Mouse (Mus musculus): ENCODE results near the gene Ctf1. TPM values are rescaled to one million over a fixed set of nuclear protein-coding genes. Genes with fewer than 3 reads are reported as not detected.
"Not testable (repeated sequence)": the region's sequence is repeated elsewhere in the genome, so short reads cannot be mapped to it uniquely, and the experiment has no call there.

The Ctf1 gene
- polyA plus RNA-seq, 1 experiment, result 7.1 TPM

DNA sequence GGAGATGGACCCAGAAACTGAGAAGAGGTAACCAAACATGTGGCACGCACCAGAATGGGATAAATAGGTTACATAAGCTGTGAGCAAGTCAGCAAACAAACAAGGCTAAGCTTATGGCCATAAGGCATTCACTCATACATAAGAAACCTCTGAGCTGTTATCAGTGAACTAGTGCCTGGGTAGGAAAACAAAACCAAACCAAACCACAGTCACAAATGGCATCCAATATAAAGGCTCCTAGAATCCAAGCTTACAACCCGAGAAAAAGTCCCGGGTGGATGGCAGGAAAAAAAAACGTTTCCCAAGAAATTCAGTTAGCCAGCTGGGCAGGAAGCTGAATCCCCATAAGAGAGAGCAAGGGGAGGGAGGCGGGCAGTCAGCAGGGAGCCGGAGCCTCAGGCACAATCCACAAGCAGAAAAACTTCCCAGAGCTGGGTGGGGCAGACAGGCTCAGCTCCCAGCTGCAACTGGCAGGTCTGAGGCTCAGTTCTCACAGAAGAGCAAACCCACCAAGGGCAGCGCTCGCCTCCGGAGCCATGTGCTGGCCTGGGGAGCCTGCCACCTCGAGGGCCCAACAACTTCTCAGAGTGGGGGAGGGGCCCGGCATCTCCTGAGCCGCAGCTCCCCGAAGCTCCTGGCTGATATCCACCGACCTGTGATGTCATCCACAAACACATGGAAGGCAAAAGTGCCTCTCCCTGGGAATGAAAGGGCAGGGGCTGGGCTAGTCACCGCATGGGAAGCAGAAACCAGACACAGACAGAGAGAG, 21.1 kb upstream of the Ctf1 start:
- H3K4me3 ChIP-seq (ENCODE audit: insufficient read depth, low read length), result no peak overlapping the region
- TF ChIP-seq POLR2A (IDR thresholded peaks at IDR 0.05; ENCODE audit: extremely low read depth, insufficient read depth, low read length) (no peak), CTCF (IDR thresholded peaks at IDR 0.05; ENCODE audit: extremely low read depth, insufficient read depth, low read length) (no peak)
- peak overlapping the region; percentile 17; the same call in 1 of the 2 replicates for H3K27ac ChIP-seq (ENCODE audit: insufficient read depth, low read length)
- peaks cover 5% of the 10 kb centered on the region for H3K4me1 ChIP-seq (ENCODE audit: control insufficient read depth, insufficient read depth, low read length)

- TF ChIP-seq POLR2A (IDR thresholded peaks at IDR 0.05; ENCODE audit: extremely low read depth, insufficient read depth, low read length), result no peak
- Histone ChIP-seq H3K27ac (ENCODE audit: insufficient read depth, low read length) (no peak overlapping the region), H3K4me1 (ENCODE audit: control insufficient read depth, insufficient read depth, low read length) (peaks cover 3% of the 10 kb centered on the region; the same call in 1 of the 2 replicates), H3K4me3 (ENCODE audit: insufficient read depth, low read length) (no peak overlapping the region)
Observed at GRCm38 (mm10) chr7:127693290-127693689, 19.2 kb upstream of the Ctf1 start.

DNA sequence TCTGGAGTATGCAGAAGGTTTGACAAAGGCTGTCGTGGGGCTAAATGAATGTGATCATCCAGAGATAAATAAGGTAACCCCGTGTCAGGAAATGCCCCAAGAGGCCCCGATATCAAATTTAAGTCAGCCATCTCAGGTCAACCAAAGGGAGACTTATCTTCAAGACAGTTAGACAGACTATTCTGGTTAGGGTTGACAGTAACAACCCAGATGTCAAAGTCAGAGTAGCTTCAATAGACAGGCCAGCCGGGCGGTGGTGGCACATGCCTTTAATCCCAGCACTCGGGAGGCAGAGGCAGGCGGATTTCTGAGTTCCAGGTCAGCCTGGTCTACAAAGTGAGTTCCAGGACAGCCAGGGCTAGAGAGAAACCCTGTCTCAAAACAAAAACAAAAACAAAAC, 18.8 kb upstream of the Ctf1 start:
- not testable (repeated sequence) for H3K4me3 ChIP-seq (ENCODE audit: insufficient read depth, low read length); H3K27ac ChIP-seq (ENCODE audit: insufficient read depth, low read length); H3K4me1 ChIP-seq (ENCODE audit: control insufficient read depth, insufficient read depth, low read length)

GRCm38 (mm10) chr7:127698986-127699385, 13.6 kb upstream of the Ctf1 start:
- H3K4me3 ChIP-seq (ENCODE audit: insufficient read depth, low read length), result no peak overlapping the region
- H3K27ac ChIP-seq (ENCODE audit: insufficient read depth, low read length), result no peak overlapping the region
- H3K4me1 ChIP-seq (ENCODE audit: control insufficient read depth, insufficient read depth, low read length), result no peaks in the 10 kb centered on the region
- TF ChIP-seq CTCF (IDR thresholded peaks at IDR 0.05; ENCODE audit: extremely low read depth, insufficient read depth, low read length) (no peak), POLR2A (IDR thresholded peaks at IDR 0.05; ENCODE audit: extremely low read depth, insufficient read depth, low read length) (no peak)

- no peak for TF ChIP-seq CTCF (IDR thresholded peaks at IDR 0.05; ENCODE audit: extremely low read depth, insufficient read depth, low read length)
- no peak for TF ChIP-seq POLR2A (IDR thresholded peaks at IDR 0.05; ENCODE audit: extremely low read depth, insufficient read depth, low read length)
- Histone ChIP-seq H3K27ac (ENCODE audit: insufficient read depth, low read length) (no peak overlapping the region), H3K4me1 (ENCODE audit: control insufficient read depth, insufficient read depth, low read length) (no peaks in the 10 kb centered on the region), H3K4me3 (ENCODE audit: insufficient read depth, low read length) (no peak overlapping the region)
Observed at GRCm38 (mm10) chr7:127700712-127701331, 11.7 kb upstream of the Ctf1 start.

DNA sequence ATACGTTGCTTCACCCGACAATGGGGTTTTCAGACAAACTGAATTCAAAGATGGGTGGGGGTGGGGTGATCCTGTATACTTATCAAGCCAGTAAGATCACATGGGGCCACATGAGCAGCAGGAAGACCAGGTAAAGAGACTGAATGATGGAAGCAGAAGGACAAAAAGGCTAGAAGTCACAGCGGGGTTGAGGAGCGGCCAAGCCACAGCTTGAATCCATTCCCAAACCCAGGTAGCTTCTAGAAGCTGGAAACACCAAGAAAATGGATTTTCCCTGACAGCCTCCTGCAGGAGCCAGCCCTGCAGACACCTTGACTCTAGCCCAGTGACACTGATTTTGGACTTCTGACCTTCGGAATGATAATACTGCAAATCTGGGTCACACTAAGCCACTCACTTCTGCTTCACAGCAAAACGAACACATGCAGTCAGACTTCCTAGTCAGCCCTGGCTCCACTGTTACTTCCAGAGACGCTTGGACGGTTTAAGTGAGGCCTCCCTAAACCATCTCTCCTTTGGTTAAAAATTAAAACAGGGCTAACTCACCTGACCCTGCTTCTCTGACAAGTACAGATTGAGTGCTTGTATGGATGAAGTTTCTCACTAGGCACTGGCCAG, 8.9 kb upstream of the Ctf1 start:
- Histone ChIP-seq H3K4me3 (ENCODE audit: insufficient read depth, low read length) (no peak overlapping the region), H3K4me1 (ENCODE audit: control insufficient read depth, insufficient read depth, low read length) (no peaks in the 10 kb centered on the region), H3K27ac (ENCODE audit: insufficient read depth, low read length) (no peak overlapping the region)
- TF ChIP-seq CTCF (IDR thresholded peaks at IDR 0.05; ENCODE audit: extremely low read depth, insufficient read depth, low read length), result no peak
- TF ChIP-seq POLR2A (IDR thresholded peaks at IDR 0.05; ENCODE audit: extremely low read depth, insufficient read depth, low read length), result no peak

DNA sequence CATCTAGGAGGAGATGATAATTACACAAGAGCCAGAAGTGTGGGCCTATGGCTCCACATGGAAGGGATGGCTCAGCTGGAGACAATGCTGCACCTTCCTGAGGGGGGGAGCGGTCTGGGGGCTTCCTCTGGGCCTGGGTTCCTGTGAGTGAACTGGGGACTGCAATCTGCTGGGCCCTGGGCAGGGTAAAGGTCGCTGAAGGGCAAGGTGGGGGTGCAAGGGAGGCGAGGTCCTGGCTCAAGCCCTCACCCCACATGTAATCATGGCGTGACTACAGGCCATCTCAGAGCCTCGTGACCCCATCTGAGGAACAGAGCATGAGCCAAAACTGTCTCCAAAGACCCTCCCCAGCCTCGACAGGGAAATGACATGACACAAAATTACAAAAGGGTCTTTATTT, 7.9 kb upstream of the Ctf1 start:
- Histone ChIP-seq H3K4me1 (ENCODE audit: control insufficient read depth, insufficient read depth, low read length) (no peaks in the 10 kb centered on the region; the same call in 1 of the 2 replicates), H3K27ac (ENCODE audit: insufficient read depth, low read length) (no peak overlapping the region), H3K4me3 (ENCODE audit: insufficient read depth, low read length) (no peak overlapping the region)
- TF ChIP-seq POLR2A (IDR thresholded peaks at IDR 0.05; ENCODE audit: extremely low read depth, insufficient read depth, low read length) (no peak), CTCF (IDR thresholded peaks at IDR 0.05; ENCODE audit: extremely low read depth, insufficient read depth, low read length) (no peak)

DNA sequence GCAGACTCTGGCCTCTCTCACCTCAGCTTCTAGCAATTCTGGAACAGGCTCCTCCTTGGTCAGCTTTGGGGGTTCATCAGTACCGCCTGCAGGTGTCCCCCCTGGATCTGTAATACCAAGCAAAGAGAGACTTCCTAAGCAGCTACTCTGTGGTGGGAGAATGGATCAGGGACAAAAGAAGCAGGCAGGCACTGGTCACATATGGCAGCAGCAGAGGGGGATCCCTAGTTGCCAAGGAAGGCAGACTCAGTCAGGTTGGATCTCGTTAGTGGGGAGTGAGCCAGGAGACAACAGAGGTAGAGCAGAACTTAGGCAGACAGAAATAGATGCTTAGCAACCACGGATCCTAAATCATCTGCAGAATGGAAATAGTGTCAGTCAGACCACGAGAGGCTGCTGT, 6.8 kb upstream of the Ctf1 start:
- Histone ChIP-seq H3K27ac (ENCODE audit: insufficient read depth, low read length) (no peak overlapping the region), H3K4me1 (ENCODE audit: control insufficient read depth, insufficient read depth, low read length) (no peaks in the 10 kb centered on the region; the same call in 1 of the 2 replicates), H3K4me3 (ENCODE audit: insufficient read depth, low read length) (no peak overlapping the region)
- TF ChIP-seq CTCF (IDR thresholded peaks at IDR 0.05; ENCODE audit: extremely low read depth, insufficient read depth, low read length) (no peak), POLR2A (IDR thresholded peaks at IDR 0.05; ENCODE audit: extremely low read depth, insufficient read depth, low read length) (no peak)

DNA sequence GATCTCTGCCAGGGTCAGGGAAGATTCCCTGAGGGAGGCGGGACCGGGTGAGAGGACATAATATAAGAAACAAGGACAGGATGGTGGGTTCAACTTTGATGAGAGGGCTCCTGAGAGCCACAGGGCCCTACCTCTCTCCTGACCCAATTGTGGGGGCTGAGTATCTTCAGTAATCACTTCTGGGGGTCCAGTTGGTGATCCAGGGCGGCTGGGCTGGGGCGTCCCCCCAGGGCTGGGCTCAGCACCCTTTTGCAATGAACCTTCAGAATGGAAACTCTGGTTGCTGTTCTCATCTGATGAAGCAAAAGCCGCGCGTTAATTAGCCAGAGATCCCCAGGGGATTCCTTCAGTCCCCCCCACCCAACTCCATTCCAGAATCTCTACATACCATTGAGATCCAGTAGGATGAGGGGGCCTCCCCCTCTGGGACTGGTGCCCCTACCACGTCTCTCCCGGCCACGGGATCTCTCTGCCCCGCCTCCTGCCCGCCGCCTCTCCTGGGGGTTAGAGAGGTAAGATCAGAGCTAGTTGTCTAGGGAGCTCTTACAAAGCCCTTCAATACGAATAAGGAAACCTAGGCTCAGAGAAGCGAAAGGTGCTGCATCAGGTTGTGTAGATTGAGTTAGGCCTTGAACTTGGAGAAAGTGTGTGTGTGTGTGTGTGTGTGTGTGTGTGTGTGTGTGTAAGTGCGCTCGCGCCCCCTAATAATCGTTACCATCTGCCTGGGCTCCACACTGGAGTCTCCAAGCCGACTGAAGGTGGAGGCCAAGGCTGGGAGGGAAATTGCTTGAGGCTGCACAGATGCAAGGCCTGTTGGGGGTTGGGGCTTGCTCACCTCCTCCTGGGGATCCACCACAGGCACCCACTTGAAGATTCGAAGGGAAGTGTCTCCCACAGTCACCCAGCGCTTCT, 5.2 kb upstream of the Ctf1 start:
- Histone ChIP-seq H3K4me3 (ENCODE audit: insufficient read depth, low read length) (peak overlapping the region; percentile 43), H3K4me1 (ENCODE audit: control insufficient read depth, insufficient read depth, low read length) (no peaks in the 10 kb centered on the region; the same call in 1 of the 2 replicates), H3K27ac (ENCODE audit: insufficient read depth, low read length) (no peak overlapping the region)
- TF ChIP-seq POLR2A (IDR thresholded peaks at IDR 0.05; ENCODE audit: extremely low read depth, insufficient read depth, low read length) (no peak), CTCF (IDR thresholded peaks at IDR 0.05; ENCODE audit: extremely low read depth, insufficient read depth, low read length) (no peak)

All from cortical plate, adult 2 months (tissue).